Mouse (Mus musculus): ENCODE measurements at regions not wholly inside any gene's neighbourhood (a gene's known extent, or its start where the extent isn't known, plus 50 kb on each side); places are given as distances from the start of the nearest gene placed in this dataset.

- no peaks in the 10 kb centered on the region for H3K36me3 ChIP-seq
- no peak overlapping the region for H3K9ac ChIP-seq
- no peaks in the 10 kb centered on the region for H3K9me3 ChIP-seq (replicated peaks)
- WGBS = 88% methylated on average over 4 of the region's 4 CpGs
- no peak overlapping the region for H3K4me2 ChIP-seq (replicated peaks)
- H3K4me3 ChIP-seq = no peak overlapping the region
- no peak overlapping the region for H3K27ac ChIP-seq
- H3K4me1 ChIP-seq = no peaks in the 10 kb centered on the region
- no peak for ATAC-seq (ENCODE audit: low FRiP score)
- no peaks in the 10 kb centered on the region; the same call in 1 of the 2 replicates for H3K27me3 ChIP-seq
These were observed 190.6 kb upstream of the Sfrp2 start for GRCm38 (mm10) chr3:83575526-83575925.

GRCm38 (mm10) chr3:83576155-83576554 lies 190.0 kb upstream of the Sfrp2 start:
- 84% methylated on average over 2 of the region's 2 CpGs for WGBS
- no peaks in the 10 kb centered on the region for H3K36me3 ChIP-seq
- H3K4me1 ChIP-seq = no peaks in the 10 kb centered on the region
- peaks cover 3% of the 10 kb centered on the region; the same call in 1 of the 2 replicates for H3K27me3 ChIP-seq
- H3K27ac ChIP-seq = no peak overlapping the region
- H3K4me2 ChIP-seq (replicated peaks) = no peak overlapping the region
- ATAC-seq (ENCODE audit: low FRiP score) = no peak
- no peaks in the 10 kb centered on the region for H3K9me3 ChIP-seq (replicated peaks)
- no peak overlapping the region for H3K4me3 ChIP-seq
- no peak overlapping the region for H3K9ac ChIP-seq

GRCm38 (mm10) chr3:83580766-83581165 lies 185.4 kb upstream of the Sfrp2 start:
- H3K27me3 ChIP-seq = peaks cover 3% of the 10 kb centered on the region; the same call in 1 of the 2 replicates
- H3K9me3 ChIP-seq (replicated peaks) = no peaks in the 10 kb centered on the region
- no peaks in the 10 kb centered on the region for H3K4me1 ChIP-seq
- no peak overlapping the region for H3K4me2 ChIP-seq (replicated peaks)
- no peak overlapping the region for H3K27ac ChIP-seq
- no peak for ATAC-seq (ENCODE audit: low FRiP score)
- no peak overlapping the region for H3K9ac ChIP-seq
- no peaks in the 10 kb centered on the region for H3K36me3 ChIP-seq
- H3K4me3 ChIP-seq = no peak overlapping the region
- 62% methylated on average over 4 of the region's 4 CpGs for WGBS

- 48% methylated on average over 2 of the region's 2 CpGs for WGBS
- no peak overlapping the region for H3K9ac ChIP-seq
- H3K27ac ChIP-seq = no peak overlapping the region
- H3K36me3 ChIP-seq = no peaks in the 10 kb centered on the region
- H3K9me3 ChIP-seq (replicated peaks) = no peaks in the 10 kb centered on the region
- no peak overlapping the region for H3K4me3 ChIP-seq
- H3K4me2 ChIP-seq (replicated peaks) = no peak overlapping the region
- H3K27me3 ChIP-seq = peaks cover 9% of the 10 kb centered on the region
- no peak for ATAC-seq (ENCODE audit: low FRiP score)
- no peaks in the 10 kb centered on the region for H3K4me1 ChIP-seq
These were observed 183.9 kb upstream of the Sfrp2 start for GRCm38 (mm10) chr3:83582256-83582655.

GRCm38 (mm10) chr3:83583071-83583672 lies 182.9 kb upstream of the Sfrp2 start:
- peak; percentile 73 for ATAC-seq (ENCODE audit: low FRiP score)
- no peak overlapping the region for H3K4me2 ChIP-seq (replicated peaks)

GRCm38 (mm10) chr3:83586086-83586485 lies 180.0 kb upstream of the Sfrp2 start:
- H3K9ac ChIP-seq = no peak overlapping the region

More at GRCm38 (mm10) chr3:83583071-83583672, 182.9 kb upstream of the Sfrp2 start:
- Histone ChIP-seq H3K9ac (no peak overlapping the region), H3K4me1 (no peaks in the 10 kb centered on the region), H3K4me3 (no peak overlapping the region), H3K27me3 (peaks cover 9% of the 10 kb centered on the region), H3K27ac (no peak overlapping the region), H3K9me3 (replicated peaks) (no peaks in the 10 kb centered on the region), H3K36me3 (no peaks in the 10 kb centered on the region)
- 27% methylated on average over 8 of the region's 8 CpGs for WGBS

GRCm38 (mm10) chr3:83586551-83586950 lies 179.6 kb upstream of the Sfrp2 start:
- Histone ChIP-seq H3K9ac (no peak overlapping the region), H3K4me2 (replicated peaks) (no peak overlapping the region), H3K36me3 (no peaks in the 10 kb centered on the region), H3K27ac (no peak overlapping the region), H3K9me3 (replicated peaks) (no peaks in the 10 kb centered on the region), H3K27me3 (peaks cover 6% of the 10 kb centered on the region), H3K4me3 (no peak overlapping the region), H3K4me1 (peaks cover 5% of the 10 kb centered on the region; the same call in 1 of the 2 replicates)
- no peak for ATAC-seq (ENCODE audit: low FRiP score)
- WGBS = 76% methylated on average over 4 of the region's 4 CpGs

More at GRCm38 (mm10) chr3:83586086-83586485, 180.0 kb upstream of the Sfrp2 start:
- no peaks in the 10 kb centered on the region for H3K9me3 ChIP-seq (replicated peaks)
- H3K36me3 ChIP-seq = no peaks in the 10 kb centered on the region
- peaks cover 5% of the 10 kb centered on the region; the same call in 1 of the 2 replicates for H3K4me1 ChIP-seq
- no peak overlapping the region for H3K4me3 ChIP-seq
- peaks cover 6% of the 10 kb centered on the region for H3K27me3 ChIP-seq
- H3K4me2 ChIP-seq (replicated peaks) = no peak overlapping the region
- ATAC-seq (ENCODE audit: low FRiP score) = no peak
- H3K27ac ChIP-seq = no peak overlapping the region
- WGBS = 46% methylated on average over 5 of the region's 5 CpGs

GRCm38 (mm10) chr3:83589127-83589526 lies 177.0 kb upstream of the Sfrp2 start:
- WGBS = 16% methylated on average over 8 of the region's 8 CpGs
- peak; percentile 35; the same call in 1 of the 2 replicates for ATAC-seq (ENCODE audit: low FRiP score)
- no peak overlapping the region for H3K4me3 ChIP-seq
- H3K27ac ChIP-seq = no peak overlapping the region
- H3K4me2 ChIP-seq (replicated peaks) = 0 out of 2 replicates have a peak overlapping the region, but pooled peaks have one; percentile 1
- no peak overlapping the region for H3K9ac ChIP-seq
- H3K27me3 ChIP-seq = peaks cover 6% of the 10 kb centered on the region
- no peaks in the 10 kb centered on the region for H3K36me3 ChIP-seq
- no peaks in the 10 kb centered on the region for H3K9me3 ChIP-seq (replicated peaks)
- H3K4me1 ChIP-seq = peaks cover 5% of the 10 kb centered on the region; the same call in 1 of the 2 replicates

GRCm38 (mm10) chr3:83591206-83591605 lies 174.9 kb upstream of the Sfrp2 start:
- H3K9ac ChIP-seq = no peak overlapping the region
- no peak overlapping the region for H3K4me2 ChIP-seq (replicated peaks)
- peaks cover 5% of the 10 kb centered on the region; the same call in 1 of the 2 replicates for H3K4me1 ChIP-seq
- 94% methylated on average over 7 of the region's 7 CpGs for WGBS
- no peaks in the 10 kb centered on the region for H3K9me3 ChIP-seq (replicated peaks)
- H3K27me3 ChIP-seq = peaks cover 6% of the 10 kb centered on the region
- no peak for ATAC-seq (ENCODE audit: low FRiP score)
- no peak overlapping the region for H3K27ac ChIP-seq
- no peaks in the 10 kb centered on the region for H3K36me3 ChIP-seq
- no peak overlapping the region for H3K4me3 ChIP-seq

GRCm38 (mm10) chr3:83593321-83593720 lies 172.8 kb upstream of the Sfrp2 start:
- WGBS = 85% methylated on average over 5 of the region's 5 CpGs
- no peak for ATAC-seq (ENCODE audit: low FRiP score)
- H3K4me3 ChIP-seq = no peak overlapping the region

GRCm38 (mm10) chr3:83601506-83601905 lies 164.6 kb upstream of the Sfrp2 start:
- no peak for ATAC-seq (ENCODE audit: low FRiP score)
- H3K4me3 ChIP-seq = no peak overlapping the region
- WGBS = 75% methylated on average over 4 of the region's 4 CpGs

More at GRCm38 (mm10) chr3:83593321-83593720, 172.8 kb upstream of the Sfrp2 start:
- Histone ChIP-seq H3K9ac (no peak overlapping the region), H3K36me3 (no peaks in the 10 kb centered on the region), H3K27me3 (no peaks in the 10 kb centered on the region), H3K27ac (no peak overlapping the region), H3K4me1 (peaks cover 5% of the 10 kb centered on the region; the same call in 1 of the 2 replicates), H3K4me2 (replicated peaks) (no peak overlapping the region), H3K9me3 (replicated peaks) (no peaks in the 10 kb centered on the region)

GRCm38 (mm10) chr3:83609095-83609770 lies 156.9 kb upstream of the Sfrp2 start:
- 67% methylated on average over 8 of the region's 8 CpGs for WGBS
- H3K27ac ChIP-seq = no peak overlapping the region
- H3K9ac ChIP-seq = no peak overlapping the region
- H3K9me3 ChIP-seq (replicated peaks) = no peaks in the 10 kb centered on the region
- H3K27me3 ChIP-seq = no peaks in the 10 kb centered on the region
- no peak overlapping the region for H3K4me3 ChIP-seq
- H3K4me2 ChIP-seq (replicated peaks) = no peak overlapping the region
- ATAC-seq (ENCODE audit: low FRiP score) = no peak
- H3K36me3 ChIP-seq = no peaks in the 10 kb centered on the region
- H3K4me1 ChIP-seq = no peaks in the 10 kb centered on the region

More at GRCm38 (mm10) chr3:83601506-83601905, 164.6 kb upstream of the Sfrp2 start:
- Histone ChIP-seq H3K4me1 (no peaks in the 10 kb centered on the region), H3K4me2 (replicated peaks) (no peak overlapping the region), H3K27ac (no peak overlapping the region), H3K27me3 (no peaks in the 10 kb centered on the region), H3K9me3 (replicated peaks) (no peaks in the 10 kb centered on the region), H3K9ac (no peak overlapping the region), H3K36me3 (no peaks in the 10 kb centered on the region)
